Comparison of ENCODE assay signal across 1 mouse cellular context in the genomic region with DNA sequence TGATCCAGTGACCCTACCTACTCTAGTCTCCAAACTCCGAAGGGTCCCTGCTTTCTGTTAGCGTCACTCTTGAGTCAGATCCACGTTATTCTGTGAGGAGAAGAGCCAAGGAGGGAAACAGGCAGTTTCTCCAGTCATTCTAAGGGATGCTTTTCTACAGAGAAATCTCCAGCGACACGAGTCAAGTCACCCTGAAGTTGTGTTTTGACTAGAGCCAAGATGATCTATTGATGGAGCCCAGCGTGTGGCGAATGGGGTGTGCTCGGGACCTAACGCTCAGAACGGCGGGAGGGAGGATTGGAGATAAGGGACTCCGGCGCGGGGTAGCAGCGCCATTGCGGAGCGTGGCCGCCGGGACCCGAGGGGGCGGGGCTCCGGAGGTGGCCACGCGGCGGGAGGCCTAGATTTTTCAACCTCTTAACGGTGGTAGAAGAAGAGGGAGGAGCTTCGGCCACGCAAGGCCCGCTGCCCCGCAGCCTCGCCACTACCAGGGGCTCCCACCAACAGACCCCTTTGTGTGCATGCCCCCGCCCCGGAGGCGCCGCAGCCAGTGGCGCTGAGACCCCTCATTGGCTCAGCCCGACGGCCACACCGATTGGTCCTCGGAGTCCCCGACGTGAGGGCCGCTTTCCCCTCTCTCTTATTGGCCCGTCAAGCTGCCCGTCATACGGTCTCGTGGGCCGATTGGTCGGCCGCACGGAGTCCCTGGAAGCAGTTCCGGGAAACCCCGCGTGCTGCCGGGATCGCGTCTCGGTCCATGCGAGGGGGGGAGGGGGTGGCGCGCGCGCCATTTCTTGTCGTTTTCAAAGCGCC.
TF ChIP-seq lines count a peak whose summit lies in the region.

A gene (plus strand): TSS at position 714 of the 813 bp plus-strand sequence.

TF ChIP-seq in CH12.LX, 34 proteins besides CTCF, POLR2A, EP300 and RAD21 (continued from another document):
- TF ChIP-seq PAX5 (IDR thresholded peaks at IDR 0.05; ENCODE audit: low read length) (no peak), ZMIZ1 (IDR thresholded peaks at IDR 0.05; ENCODE audit: low read depth, low read length) (peak; percentile 39; the same call in 1 of the 2 replicates), MXI1 (IDR thresholded peaks at IDR 0.05; ENCODE audit: low read depth, low read length) (peak; percentile 45), BHLHE40 (IDR thresholded peaks at IDR 0.05; ENCODE audit: low read depth, low read length) (peak; percentile 63), IRF4 (IDR thresholded peaks at IDR 0.05; ENCODE audit: low read depth, low read length) (peak; percentile 59), SIN3A (IDR thresholded peaks at IDR 0.05; ENCODE audit: low read length) (peak; percentile 66), ZNF384 (IDR thresholded peaks at IDR 0.05; ENCODE audit: low read depth, low read length) (no peak), ELF1 (IDR thresholded peaks at IDR 0.05; ENCODE audit: low read depth, low read length) (peak; percentile 93), NELFE (IDR thresholded peaks at IDR 0.05; ENCODE audit: low read depth, low read length) (peak; percentile 73), KAT2A (IDR thresholded peaks at IDR 0.05; ENCODE audit: insufficient replicate concordance, low read length) (0 out of 2 replicates have a peak, but pooled peaks have one; percentile 71)
TF ChIP-seq in CH12.LX: peak in this region for 17.
